Mouse (Mus musculus): ENCODE data around the gene Nckap5.

DNA sequence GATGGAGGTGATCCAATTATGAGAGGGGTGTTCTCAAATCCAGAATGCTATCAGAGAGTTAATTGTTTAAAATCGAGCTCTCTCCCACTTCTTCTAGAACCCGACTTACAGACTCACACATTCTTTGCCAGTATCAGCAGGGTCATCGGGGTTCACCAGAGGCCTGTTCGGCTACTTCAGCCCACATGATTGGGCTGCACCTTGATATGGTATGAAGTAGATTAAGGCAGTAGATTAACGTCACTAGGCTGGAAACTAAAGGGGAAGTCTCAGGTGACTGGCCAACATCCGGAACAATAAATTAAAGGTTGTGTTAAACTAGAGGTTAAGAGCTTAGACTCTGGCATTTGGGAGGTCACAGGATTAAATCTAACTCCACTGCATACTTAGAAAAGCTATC is 8.4 kb downstream of the Nckap5 start:
- TF ChIP-seq GABPA (IDR thresholded peaks at IDR 0.05; ENCODE audit: low read depth, low read length) = no peak
- no peak for TF ChIP-seq USF1 (IDR thresholded peaks at IDR 0.05; ENCODE audit: low read depth, low read length)
- no peak for TF ChIP-seq RCOR1 (IDR thresholded peaks at IDR 0.05; ENCODE audit: low read depth, low read length)
- TF ChIP-seq UBTF (IDR thresholded peaks at IDR 0.05; ENCODE audit: borderline replicate concordance, insufficient read depth, low read depth, low read length) = no peak
- no peak for TF ChIP-seq MAX (IDR thresholded peaks at IDR 0.05; ENCODE audit: low read length)
- no peak for TF ChIP-seq CHD2 (IDR thresholded peaks at IDR 0.05; ENCODE audit: low read length)

Measured in MEL (cell line).